Mouse (Mus musculus) urinary bladder, adult 2 months (tissue): ENCODE measurements around the gene Sertad4. TPM values are rescaled to one million over a fixed set of nuclear protein-coding genes. Genes with fewer than 3 reads are reported as not detected.
A peak's percentile ranks its signal among the peaks of the same experiment; 100 is the strongest.

Source experiments
- DNase-seq: peaks from one replicate; pipeline ENCODE4 v3.0.0; 2022; ENCODE audit warnings: low spot score
- polyA plus RNA-seq: library from polyadenylated mRNA; depleted of rRNA; stranded (reverse); fragments of >200 nt; gene quantifications from 2 replicates; pipeline ENCODE4 v1.2.3, GENCODE M21; 2012; rRNA removed

The Sertad4 gene
- polyA plus RNA-seq = 13.2 and 13.8 TPM in 2 replicates

DNA sequence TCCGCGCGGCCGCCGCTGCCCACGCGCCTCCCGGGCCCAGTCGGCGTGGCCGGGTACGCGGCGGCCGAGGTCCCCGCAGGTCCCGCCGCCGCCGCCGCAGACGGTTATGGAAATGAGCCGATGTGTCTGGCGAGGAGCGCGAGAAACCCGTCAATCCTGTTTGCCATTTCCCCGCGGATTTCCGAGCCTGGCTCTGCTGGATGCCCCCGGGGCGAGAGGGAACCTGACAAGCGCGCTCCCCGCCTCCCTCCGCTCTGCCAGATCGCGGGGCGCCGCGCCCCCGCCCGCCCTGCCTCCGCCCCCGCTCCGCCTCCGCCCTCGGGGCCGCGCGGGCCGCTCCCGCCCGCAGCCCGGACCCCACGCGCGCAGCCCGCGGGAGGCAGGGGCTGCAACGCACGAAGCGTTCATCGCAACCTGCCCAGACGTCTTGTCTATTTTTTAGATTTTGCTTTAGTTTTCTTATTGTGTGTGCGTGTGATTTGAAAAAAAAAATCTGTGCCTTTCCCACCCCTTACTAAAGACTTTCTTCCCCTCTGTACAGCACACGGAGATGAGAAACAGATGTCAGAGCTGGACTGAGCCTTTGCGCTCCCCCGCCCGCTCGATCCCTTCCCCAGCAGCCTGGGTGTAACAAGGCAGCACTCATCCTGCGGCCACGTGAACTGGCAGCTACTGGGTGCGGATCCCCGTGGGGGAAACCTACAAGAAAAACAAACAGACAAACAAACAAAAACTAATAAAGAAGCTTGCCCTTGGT lies at the start of gene Sertad4:
Gene Sertad4, minus strand, starts transcription at position 283 of the 757 bp plus-strand sequence.
- DNase-seq = peak; percentile 47

DNA sequence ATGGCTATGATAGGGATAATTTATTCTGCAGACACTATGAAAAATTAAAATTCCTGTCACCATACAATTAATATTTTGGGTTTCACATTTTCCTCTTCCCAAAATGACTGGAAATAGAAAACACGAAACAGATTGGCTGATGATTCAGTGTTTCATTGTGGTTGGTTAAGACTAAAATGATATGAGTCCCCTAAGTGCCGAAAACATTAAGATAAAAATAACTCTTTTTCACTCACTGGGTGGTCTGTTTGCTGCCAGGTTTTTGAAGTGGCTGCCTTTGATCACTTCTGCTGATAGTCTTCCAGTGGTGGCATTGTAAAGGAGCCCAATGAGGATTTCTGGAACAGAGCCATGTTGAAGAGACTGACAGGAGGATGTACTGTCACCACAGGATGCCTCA lies 46.0 kb upstream of the Sertad4 start:
- no peak for DNase-seq

DNA sequence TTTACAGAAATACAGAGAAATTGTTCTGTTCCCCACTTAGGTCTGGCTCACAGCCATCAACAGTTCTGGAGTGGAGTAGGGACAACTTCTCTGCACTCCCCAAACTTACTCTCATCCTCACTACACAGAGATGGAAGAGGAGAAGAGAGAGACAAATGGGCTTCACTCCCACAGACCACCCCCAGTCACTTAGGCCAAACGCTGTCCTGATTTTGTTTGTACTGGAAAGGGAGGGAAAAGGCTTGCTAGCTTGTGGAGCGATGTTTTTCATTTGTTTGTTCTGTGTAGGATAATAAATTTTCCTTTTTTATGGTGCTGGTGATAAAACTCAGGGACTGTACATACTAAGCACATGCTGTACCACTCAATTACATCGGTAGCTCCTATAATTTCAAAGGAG lies 45.4 kb upstream of the Sertad4 start:
- no peak for DNase-seq

DNA sequence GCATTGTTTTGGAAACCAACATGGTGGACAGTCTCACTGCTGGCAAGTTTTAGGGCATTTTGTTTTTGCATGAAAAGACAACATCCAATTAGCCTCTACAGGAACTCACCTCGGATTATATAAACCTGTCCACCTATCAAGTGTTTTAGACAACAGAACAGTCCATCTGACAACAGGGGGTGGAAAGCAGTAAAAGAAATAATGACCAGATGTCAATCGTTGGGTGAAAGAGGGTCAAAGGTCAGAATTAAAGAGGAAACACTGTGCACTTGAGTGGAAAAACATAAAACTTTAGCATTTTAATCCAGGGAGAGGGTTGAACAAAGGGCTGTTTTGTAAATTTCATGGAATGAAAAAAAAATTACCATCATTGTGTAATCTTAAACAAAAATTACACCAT lies 43.2 kb upstream of the Sertad4 start:
- DNase-seq = no peak

DNA sequence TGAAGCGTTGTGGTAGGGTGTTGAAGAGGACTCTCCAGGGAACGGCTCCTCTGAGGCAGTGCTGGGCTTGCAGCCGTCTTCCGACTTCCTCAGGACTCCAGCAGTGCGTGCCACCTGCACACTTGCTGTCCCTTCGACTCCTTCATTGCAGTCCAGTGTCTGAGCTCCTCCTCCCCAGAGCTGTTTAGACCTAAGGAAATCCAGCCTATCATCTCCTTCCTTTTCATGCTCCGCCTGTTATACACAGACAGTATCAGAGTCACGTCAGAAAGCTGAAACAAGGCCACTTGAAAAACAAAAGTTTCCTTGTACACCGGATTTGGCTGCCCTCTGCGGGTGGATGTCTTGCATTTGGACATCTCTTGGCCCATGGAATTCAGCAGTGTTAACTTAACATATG lies 41.7 kb upstream of the Sertad4 start:
- DNase-seq = no peak

DNA sequence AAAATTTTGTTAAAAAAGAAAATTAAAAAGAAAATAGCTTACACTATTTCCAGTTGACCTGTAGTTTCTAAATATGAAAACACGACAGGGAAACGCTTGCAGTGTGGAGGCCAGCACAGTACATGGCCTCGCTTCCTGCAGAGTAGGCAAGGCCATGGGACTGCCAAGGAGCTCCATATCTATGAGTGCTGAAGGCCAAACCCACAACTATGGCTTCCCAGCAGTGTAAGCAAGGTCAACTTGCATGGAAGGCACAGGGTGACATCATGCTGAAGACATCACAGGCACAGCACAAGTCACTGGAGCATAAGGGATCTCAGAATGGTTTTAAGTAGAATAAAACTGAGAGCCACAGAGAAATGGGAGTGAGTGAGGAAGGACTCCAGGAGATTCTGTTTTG lies 40.5 kb upstream of the Sertad4 start:
- no peak for DNase-seq

DNA sequence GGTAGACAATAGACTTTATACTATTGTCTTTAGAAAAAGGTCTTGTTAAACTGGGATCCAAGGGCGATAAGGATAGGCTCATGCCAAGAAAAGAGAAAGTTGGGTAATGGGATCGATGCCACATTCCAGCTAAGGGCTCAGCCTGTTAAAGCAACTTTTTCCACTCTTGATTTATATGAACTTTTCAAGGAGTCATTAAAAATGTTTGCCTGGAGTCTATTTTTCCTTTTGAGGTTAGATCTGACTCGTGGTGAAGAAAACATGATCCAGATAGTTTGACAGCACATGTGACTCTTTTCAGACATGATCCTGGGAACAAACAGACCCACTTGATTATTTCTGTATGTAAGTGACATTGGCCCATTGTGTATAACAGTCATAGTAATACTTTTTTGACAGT lies 35.2 kb upstream of the Sertad4 start:
- DNase-seq = no peak

DNA sequence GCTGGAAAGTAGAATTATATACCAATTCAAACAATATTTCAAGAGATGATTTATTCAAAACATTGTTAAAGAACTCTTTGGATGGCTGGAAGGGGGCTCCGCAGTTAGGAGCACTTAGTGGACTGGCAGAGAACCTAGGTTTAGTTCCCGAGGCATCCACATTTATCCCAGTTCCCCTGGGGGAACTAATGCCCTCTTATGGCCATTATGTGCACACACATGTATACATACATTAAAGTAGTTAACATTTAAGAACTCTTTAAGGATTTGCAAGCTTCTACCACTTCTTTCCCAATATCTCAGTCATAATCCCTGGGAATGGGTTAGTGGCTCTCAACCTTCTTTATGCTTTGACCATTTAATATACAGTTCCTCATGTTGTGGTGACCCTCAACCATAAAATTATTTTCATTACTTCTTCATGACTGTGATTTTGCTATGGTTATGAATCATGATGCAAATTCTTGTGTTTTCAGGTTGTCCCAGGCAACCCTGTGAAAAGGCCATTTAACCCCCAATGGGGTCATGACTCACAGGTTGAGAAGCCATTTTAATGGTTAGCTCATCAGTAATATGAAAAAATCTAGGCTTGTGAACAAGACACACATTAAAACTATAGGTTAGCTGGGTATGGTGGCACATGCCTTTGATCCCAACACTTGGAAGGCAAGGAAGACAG lies 27.2 kb upstream of the Sertad4 start:
- no peak for DNase-seq

DNA sequence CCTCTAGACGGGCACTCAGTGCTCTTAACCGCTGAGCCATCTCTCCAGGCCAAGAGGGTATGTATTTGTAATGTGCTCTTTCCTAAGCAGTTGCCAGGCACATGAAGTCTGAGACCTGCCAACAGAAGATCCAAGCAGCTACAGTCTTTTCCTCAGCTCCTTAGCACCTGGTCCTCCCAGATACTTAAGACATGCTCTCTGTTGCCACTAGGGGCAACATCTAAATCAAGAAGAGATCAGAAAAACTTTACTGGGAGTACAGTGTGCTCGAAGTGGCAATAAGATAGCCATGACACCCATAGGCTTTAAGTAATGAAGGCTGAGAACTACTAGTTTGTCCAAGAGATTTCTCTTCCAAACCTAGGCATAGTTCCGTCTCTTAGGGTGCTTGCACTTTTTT lies 24.6 kb upstream of the Sertad4 start:
- no peak for DNase-seq

DNA sequence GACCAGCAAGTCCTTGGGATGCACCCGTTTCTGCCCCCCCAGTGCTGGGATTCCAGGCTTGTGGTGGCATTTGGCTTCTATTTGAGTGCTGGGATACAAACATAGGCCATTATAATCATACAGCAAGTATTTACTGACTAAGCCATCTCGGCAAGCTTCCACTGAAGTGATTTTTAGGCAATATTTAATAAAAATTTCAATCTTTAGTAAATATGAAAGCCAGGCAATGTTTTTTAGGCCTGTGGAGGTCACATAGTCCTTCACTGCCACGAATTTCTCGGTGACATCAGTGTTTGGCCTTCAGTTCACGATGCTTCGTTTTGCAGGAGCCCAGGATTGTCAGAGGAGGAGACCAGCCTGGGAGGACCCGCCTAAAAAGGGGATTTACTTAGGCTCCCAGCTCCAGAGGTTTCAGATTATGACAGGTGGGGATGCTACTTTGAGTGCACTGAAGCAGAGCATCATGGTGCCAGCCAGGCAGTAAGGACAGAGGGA lies 23.6 kb upstream of the Sertad4 start:
- no peak for DNase-seq

DNA sequence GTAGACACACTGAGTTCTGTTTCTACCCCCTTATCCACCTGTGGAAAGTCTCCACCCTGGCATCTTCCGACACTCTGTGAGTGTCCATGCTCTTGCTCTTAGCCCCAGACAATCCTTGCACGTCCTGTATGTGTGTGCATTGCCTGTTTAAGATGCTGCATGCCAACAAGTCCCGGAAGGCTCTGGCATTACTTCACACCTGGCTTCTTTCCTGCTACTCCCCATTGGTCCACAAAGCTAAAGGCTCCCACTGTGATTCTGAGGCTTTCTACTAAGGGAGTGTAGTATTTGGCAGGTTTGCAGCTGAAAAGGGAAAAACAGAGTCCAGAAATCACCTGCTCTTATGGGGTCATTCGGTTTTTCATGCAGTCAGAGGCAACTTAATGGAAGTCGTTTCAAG lies 17.3 kb upstream of the Sertad4 start:
- no peak for DNase-seq

DNA sequence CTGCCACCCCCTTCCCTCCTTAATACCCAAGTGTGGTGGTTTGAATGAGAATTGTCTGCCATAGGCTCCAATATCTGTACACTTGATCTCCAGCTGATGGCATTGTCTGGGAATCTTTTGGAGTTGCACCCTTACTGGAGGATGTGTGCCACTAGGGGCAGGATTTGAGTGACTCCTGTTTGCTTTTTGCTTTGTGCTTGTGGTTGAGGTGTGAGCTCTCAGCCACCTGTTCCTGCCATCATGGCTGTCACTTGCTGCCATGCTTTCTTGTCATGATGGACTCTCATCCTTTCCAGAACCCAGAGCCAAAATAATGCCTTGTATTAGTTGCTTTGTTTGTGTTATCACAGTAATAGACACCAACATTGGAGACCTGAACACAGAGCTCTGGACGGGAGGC lies 14.2 kb upstream of the Sertad4 start:
- DNase-seq = no peak

DNA sequence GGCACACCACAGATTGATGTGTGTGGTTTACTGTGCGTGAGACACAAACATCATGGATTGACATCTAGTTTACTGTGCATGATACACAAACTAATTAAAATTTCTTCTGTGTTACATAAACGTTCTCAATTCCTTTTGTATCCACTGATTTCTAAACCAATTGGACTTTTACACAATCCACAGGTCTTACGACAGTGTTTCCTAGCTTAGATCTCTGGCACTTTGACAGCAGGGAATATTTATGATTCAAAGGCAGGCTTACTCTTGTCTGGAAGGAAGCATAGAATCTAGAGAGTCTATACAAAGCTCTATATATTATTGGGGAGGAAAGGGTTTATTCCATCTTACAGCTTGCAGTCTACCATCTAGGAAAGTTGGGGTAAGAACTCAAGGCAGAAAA lies 8.9 kb upstream of the Sertad4 start:
- DNase-seq = no peak

DNA sequence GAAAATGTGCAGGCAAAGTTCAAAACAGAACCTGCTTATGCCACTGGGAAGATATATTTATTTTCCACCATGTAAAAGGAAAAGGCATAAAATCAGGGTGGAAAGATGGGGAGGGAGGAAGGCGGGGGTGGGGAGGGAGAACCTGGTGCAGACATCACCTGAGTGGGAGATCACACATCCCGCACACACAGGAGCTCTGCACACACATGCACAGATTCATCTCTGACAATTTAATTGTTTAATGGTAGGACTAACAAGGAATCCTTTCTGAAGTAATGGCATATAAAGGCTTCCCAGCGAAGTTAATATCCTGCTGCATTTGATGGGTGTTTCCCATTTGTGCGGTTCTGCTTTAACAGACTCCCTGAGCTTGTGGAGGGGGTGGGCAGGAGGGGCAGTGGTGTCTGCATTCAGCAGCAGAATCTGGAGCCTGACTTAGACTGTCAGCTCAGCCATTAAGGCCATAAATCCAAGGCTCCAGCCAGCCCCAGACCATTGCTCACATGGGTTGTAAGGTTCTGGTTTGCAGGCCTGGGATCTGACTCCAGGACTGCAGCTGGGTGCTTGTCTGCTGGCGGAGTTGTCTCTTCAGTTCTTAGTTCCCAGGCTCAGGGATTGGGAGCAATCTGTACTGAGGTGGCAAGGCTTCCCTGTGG lies 5.9 kb upstream of the Sertad4 start:
- no peak for DNase-seq

DNA sequence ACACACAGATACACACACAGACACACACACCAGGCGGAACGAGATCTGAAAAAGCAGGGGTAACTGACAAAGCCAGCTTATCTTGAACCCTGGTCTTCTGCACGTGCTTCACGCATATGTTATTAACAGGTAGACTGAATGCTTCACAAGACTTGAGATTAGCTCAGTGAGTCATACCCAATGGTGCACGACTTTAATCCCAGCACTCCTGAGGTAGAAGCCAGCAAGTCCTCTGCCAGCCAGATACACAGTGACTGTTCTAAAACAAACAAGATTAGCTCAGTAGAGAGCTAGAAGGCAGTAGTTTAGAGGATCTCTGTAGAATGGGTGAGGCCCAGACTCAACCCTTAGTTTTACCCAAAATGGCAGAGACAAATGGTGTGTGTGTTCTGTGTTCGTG lies 4.7 kb upstream of the Sertad4 start:
- no peak for DNase-seq

DNA sequence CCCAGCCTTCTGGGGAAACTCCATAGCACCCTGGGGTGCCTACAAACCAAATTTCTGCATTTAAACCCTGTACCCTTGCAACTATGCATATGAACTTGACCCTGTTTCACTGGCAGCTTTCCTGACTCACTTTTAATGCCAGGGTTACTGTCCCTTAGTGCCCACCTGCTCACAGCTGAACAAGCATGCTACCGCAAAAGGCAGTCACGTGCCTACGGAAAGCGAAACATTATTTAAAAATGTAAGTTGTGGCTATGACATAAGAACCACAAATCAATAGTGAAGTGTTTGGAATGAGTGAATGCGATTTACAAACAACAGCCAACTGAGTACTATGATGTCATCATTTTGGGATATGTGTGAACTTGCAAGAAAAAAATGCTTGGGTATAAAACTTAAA lies 2.0 kb upstream of the Sertad4 start:
- no peak for DNase-seq

DNA sequence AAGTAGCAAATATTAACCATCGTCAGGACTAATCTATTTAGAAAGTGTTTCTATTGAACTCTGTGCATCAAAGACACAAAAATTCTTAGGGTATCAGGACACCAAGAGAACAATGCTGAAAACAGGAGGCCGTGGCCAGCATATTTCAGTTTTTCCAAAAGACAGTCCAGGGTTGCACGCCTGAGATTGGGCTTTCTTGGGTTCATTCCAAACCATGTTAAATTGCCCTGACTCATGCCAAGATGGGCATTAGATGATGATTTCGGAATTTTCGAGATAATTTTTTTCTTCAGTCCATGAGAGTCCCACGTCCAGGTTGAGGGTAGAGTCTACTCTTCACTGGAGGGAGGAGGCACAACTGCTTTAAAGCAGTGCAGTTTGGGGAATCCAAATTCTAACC lies 1.4 kb upstream of the Sertad4 start:
- no peak for DNase-seq

DNA sequence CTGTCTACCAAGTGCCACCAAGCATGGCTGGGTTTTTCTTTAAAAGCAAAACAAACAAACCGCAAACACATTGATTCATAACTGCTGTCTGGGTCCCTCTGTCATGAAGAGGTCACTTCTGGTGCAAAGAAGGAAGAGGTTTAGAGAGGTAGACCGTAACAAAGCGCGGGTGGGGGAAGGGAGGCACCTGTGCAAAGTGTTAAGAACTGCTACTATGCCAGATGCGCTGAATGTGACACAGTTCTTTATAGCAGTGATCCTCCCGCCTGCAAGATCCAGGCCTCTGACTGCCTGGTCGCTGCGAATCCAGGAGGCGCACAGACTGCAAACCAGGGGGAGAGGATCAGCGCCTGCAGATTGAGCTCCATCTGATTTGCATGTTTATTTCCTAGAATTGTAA lies 855 bp upstream of the Sertad4 start:
- no peak for DNase-seq

DNA sequence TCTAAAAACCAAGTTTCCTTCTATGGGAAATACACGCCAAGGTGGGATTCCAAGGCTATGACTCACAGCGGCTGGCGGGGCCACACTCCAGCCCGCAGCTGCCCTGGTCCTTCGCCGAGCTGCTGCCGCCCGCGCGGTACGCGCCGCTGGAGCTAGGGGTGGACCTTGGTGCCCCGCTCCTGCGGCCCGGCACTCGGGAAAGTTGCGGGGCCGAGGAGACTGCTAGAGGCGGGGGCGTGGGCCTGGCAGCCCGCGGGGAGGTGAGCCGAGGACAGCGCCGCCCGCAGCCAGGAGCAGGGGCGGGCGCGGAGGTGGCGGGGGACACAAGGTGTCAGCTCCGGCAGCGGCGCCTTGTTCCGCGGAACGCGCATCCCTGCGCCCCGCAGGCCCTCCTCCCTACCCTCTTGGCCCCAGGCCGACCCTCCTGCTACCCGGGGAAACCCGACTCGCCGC lies 711 bp downstream of the Sertad4 start:
- peak; percentile 61 for DNase-seq

DNA sequence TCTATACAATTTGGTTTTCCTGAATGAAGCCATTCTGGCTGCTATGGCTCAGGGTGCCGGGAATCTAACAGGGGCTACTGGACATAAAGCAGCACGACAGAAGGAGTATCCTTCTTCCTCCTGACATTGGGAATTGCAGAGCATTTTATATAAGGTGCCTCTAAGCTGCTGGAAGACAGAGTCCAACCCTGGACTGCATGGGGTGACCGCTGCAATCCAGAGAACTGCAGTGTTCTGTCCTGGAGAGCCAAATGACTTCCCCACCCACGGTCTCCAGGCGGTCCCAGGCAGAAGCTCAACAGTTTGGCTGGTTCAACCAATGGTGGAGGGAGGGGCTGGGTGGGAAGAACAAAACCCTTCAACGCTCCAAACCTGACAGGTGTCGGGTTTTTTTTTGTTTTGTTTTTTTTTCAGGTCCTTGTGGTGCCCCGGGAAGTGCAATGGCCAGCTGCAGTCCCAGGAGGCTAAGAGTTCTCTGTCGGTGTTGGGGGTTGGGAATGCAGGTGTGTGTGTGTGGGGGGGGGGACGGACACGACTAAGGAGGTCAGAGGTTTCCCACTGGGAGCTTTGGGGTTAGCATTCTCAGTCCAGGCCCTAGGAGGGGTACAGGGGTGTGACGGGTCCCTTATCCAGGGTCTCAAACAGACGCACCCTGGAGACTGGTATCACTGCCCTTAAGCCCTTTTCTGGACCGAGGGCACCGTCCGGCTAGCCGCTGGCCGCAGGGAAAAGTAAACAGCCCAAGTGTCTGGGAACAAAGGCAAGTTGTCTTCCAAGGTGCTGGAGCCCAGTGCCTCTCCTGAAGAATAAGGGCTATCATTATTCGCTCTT lies 1.4 kb downstream of the Sertad4 start:
- DNase-seq = no peak

DNA sequence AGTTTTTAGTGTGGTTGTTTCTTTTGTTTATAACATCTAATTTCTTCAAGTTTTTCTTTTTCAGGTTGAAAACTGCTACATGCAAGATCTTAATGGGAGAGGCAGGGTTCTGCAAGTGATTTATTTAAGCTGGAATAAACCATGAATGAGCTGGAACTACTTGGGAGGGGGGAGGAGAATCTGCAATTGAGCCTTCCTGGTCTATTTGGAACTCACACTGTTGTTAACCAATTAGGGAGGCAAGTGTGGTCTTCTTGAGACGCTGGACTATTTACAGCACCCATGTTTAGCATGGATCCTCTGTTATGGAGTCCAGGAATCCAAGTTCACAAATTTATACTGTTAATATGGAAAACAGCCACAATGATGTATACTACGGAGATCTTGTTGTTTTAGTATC lies 2.1 kb downstream of the Sertad4 start:
- no peak for DNase-seq

DNA sequence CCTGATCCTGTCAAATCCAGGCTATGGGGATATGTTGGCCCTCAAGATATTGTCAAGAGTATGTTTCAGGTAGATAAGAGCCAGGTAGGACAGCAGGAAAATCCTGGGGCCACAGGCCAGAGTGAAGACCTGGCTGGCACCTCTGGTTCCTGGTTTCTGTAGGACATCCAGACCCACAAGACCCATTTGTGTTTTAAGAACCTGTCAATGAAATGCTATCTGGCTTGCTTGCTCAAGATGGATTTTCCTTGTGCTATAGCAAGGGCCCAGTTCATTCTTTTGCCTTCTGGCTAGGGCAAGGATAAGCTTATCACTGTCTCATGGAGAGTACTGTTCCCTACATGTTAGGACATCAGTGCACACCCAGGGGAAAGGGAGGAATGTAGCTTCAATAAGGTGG lies 3.5 kb downstream of the Sertad4 start:
- DNase-seq = no peak
